Mouse (Mus musculus) myocyte (in vitro differentiated cells): ENCODE measurements around the gene Six5.

Source experiments
- MYOD1 ChIP-seq, 3 experiments: IDR thresholded peaks; one replicate each; pipeline ENCODE4 v1.6.1; 2011; ENCODE audit warnings: control low read depth in 2 of 3, low read depth in 2 of 3, mild to moderate bottlenecking in 2 of 3, moderate library complexity in 1 of 3; ENCODE audit not compliant: insufficient read length in 2 of 3, control insufficient read depth in 1 of 3
- MYOG ChIP-seq, 3 experiments: IDR thresholded peaks; one replicate each; pipeline ENCODE4 v1.6.1; 2011; ENCODE audit warnings: control low read depth in 2 of 3, low read depth in 2 of 3, mild to moderate bottlenecking in 2 of 3; ENCODE audit not compliant: insufficient read length in 2 of 3, control insufficient read depth in 1 of 3, insufficient read depth in 1 of 3
- POLR2A ChIP-seq: IDR thresholded peaks from one replicate; pipeline ENCODE4 v1.6.1; 2011; ENCODE audit warnings: low read depth, mild to moderate bottlenecking, control low read depth, moderate library complexity; ENCODE audit not compliant: insufficient read length
- REST ChIP-seq: IDR thresholded peaks from one replicate; pipeline ENCODE4 v1.6.1; 2011; ENCODE audit warnings: mild to moderate bottlenecking, control low read depth, moderate library complexity; ENCODE audit not compliant: insufficient read depth, insufficient read length
- TCF3 ChIP-seq: IDR thresholded peaks from one replicate; pipeline ENCODE4 v1.6.1; 2011; ENCODE audit warnings: low read depth, control low read depth; ENCODE audit not compliant: insufficient read length
- USF1 ChIP-seq: IDR thresholded peaks from one replicate; pipeline ENCODE4 v1.6.1; 2011; ENCODE audit warnings: low read depth, mild to moderate bottlenecking, control low read depth, moderate library complexity

GRCm38 (mm10) chr7:19104486-19104885, 10.1 kb downstream of the Six5 start:
- TF ChIP-seq TCF3 (no peak), USF1 (no peak), MYOD1 (IDR thresholded peaks at IDR 0.05; ENCODE audit: control insufficient read depth in 1 of 3, insufficient read length in 2 of 3, low read depth in 2 of 3) (no peak), REST (no peak), MYOG (IDR thresholded peaks at IDR 0.05; ENCODE audit: control insufficient read depth in 1 of 3, insufficient read depth in 1 of 3, insufficient read length in 2 of 3, low read depth in 2 of 3) (no peak), POLR2A (no peak)
